Mouse (Mus musculus) cortical plate, adult 2 months (tissue): ENCODE data around the gene Ccm2l.

Experiments
- CTCF ChIP-seq: fragments of 200-500 bp; IDR thresholded peaks from 2 replicates; pipeline ENCODE4 v1.5.1; 2011; ENCODE audit warnings: mild to moderate bottlenecking, control low read depth, low read length; ENCODE audit not compliant: insufficient read depth; ENCODE audit errors: extremely low read depth
- POLR2A ChIP-seq: fragments of 200-500 bp; IDR thresholded peaks from 2 replicates; pipeline ENCODE4 v1.6.1; 2011; ENCODE audit warnings: mild to moderate bottlenecking, low read length, control low read depth; ENCODE audit not compliant: insufficient read depth; ENCODE audit errors: extremely low read depth

DNA sequence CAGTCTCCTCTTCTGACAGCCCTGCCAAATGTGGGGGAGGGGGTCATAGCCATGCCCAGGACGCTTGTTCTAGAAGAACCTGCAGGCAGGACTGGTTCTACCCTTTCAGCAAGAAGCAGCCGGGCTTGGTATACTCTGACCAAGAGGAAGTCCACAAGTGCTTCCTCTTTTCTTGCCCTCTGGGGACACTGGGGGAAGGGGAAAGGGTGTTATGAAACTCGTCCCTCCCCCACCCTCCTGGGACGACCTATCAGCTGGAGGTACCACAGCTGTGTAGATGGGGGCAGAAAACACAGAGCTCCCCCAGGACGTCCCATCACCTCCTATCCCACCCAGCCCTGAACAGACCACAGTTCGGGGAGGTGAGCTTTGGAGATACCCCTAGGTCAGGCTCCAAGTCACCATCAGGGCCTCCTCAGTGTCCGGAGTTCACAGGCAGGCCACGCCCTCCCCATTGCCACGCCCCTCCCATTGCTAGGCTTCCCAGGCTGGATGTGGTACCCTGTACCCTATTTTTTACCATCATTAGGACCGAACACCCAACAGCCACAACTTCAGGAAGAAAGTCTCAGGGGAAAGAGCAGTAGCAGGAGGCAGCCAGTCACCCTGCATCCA lies 24.9 kb downstream of the Ccm2l start:
- TF ChIP-seq CTCF (no peak), POLR2A (no peak)
